Mouse (Mus musculus) bone marrow macrophage, adult 2 months (primary cell): ENCODE data around the gene Il1f5. TPM values are rescaled to one million over a fixed set of nuclear protein-coding genes. Genes with fewer than 3 reads are reported as not detected.

Source experiments
- H3K27ac ChIP-seq: 2 replicates; pipeline ENCODE4 v1.5.1; 2012; ENCODE audit warnings: low read depth, low read length; ENCODE audit not compliant: insufficient read depth
- H3K4me1 ChIP-seq: 2 replicates; pipeline ENCODE4 v1.6.1; 2012; ENCODE audit warnings: low read length; ENCODE audit not compliant: control insufficient read depth, insufficient read depth
- H3K4me3 ChIP-seq: 2 replicates; pipeline ENCODE4 v1.5.1; 2012; ENCODE audit warnings: mild to moderate bottlenecking, low read length, moderate library complexity; ENCODE audit not compliant: insufficient read depth
- CTCF ChIP-seq: IDR thresholded peaks from 2 replicates; pipeline ENCODE4 v1.5.1; 2012; ENCODE audit warnings: low read depth, mild to moderate bottlenecking, low read length, moderate library complexity
- POLR2A ChIP-seq: IDR thresholded peaks from 2 replicates; pipeline ENCODE4 v1.6.1; 2012; ENCODE audit warnings: mild to moderate bottlenecking, low read depth, low read length, borderline replicate concordance
- polyA plus RNA-seq: library from polyadenylated mRNA; stranded (reverse); fragments of >200 nt; gene quantifications from 2 replicates; pipeline ENCODE4 v1.2.4, GENCODE M21; 2012; ENCODE audit not compliant: missing spikeins, insufficient read depth, insufficient read length

Gene Il1f5
- polyA plus RNA-seq, 1 experiment = not detected

DNA sequence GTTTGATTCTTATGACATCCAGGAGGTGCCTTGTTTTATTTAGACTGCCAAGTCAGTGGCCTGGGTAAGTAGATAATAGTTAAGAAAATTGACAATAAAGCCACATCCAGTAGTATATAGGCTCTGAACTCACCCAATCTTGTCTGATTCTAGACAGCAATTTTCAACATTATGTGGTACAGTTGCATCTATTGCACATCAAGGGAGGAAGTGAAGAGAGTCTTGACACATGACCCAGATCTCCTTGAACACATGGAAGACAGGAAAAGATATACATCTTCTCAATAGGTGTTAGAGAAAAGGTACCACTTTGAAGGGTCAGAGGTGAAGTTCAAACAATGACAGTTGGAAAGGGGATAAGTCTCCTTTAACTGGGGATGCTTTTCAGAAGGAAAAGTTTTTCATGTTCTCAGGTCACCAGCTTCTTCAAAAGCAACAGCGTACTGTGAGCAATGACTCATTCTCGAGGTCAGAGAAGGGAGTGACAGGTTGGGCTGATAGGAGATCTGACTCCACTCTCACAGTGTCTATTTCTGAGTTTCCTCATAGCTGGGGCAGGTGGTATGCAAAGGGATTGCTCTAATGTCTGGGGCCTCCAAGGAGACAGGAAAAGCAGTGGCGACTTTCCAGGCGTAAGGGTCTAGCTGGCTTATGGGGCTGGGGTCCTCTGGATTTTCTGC is 41.3 kb downstream of the Il1f5 start:
- TF ChIP-seq POLR2A (no peak), CTCF (no peak)
- Histone ChIP-seq H3K4me1 (peaks cover 13% of the 10 kb centered on the region), H3K27ac (no peak overlapping the region), H3K4me3 (no peak overlapping the region)

Other genes with a start within 250 kb of the Il1f5 start
- gene Hnmt, start 227.6 kb upstream of the Il1f5 start, polyA plus RNA-seq = 37.6 and 38.3 TPM in 2 replicates
- not detected in 2 replicates for gene Tbpl2, start 180.4 kb upstream of the Il1f5 start, polyA plus RNA-seq
- not detected in 2 replicates for gene Il1f8, start 123.8 kb upstream of the Il1f5 start, polyA plus RNA-seq
- not detected in 2 replicates for gene Il1f9, start 90.5 kb upstream of the Il1f5 start, polyA plus RNA-seq
- gene Il1f6, start 61.5 kb upstream of the Il1f5 start, polyA plus RNA-seq = not detected in 2 replicates
- not detected in 2 replicates for gene Il1f10, start 14.2 kb downstream of the Il1f5 start, polyA plus RNA-seq
- gene Il1rn, start 59.9 kb downstream of the Il1f5 start, polyA plus RNA-seq = 7.8 and 15.7 TPM in 2 replicates
- gene Psd4, start 90.6 kb downstream of the Il1f5 start, polyA plus RNA-seq = 39.8 and 44.5 TPM in 2 replicates
- gene Pax8, start 198.6 kb downstream of the Il1f5 start, polyA plus RNA-seq = not detected in 2 replicates